Mouse (Mus musculus) brown adipose tissue, adult 24 weeks (tissue): ENCODE data around the gene Stk4. TPM values are rescaled to one million over a fixed set of nuclear protein-coding genes. Genes with fewer than 3 reads are reported as not detected.

Source experiments
- H3K27ac ChIP-seq: fragments of 200-500 bp; replicated peaks from 2 replicates; pipeline ENCODE4 v1.5.1; 2012; ENCODE audit warnings: low read depth, mild to moderate bottlenecking, low read length
- H3K4me1 ChIP-seq: fragments of 200-500 bp; 2 replicates; pipeline ENCODE4 v1.6.1; 2012; ENCODE audit warnings: low read length, mixed read lengths; ENCODE audit not compliant: control insufficient read depth, insufficient read depth, insufficient read length
- H3K4me3 ChIP-seq: fragments of 200-500 bp; 2 replicates; pipeline ENCODE4 v1.5.1; 2012; ENCODE audit warnings: low read depth, mild to moderate bottlenecking, low read length, moderate library complexity; ENCODE audit not compliant: insufficient read depth
- polyA plus RNA-seq: library from polyadenylated mRNA; stranded (reverse); fragments of >200 nt; gene quantifications from 2 replicates; pipeline ENCODE4 v1.2.4, GENCODE M21; 2012; ENCODE audit not compliant: missing spikeins, insufficient read depth, insufficient read length

Gene Stk4
- polyA plus RNA-seq, 1 experiment = 16.8 TPM

- Histone ChIP-seq H3K27ac (no peak overlapping the region), H3K4me3 (no peak overlapping the region), H3K4me1 (no peaks in the 10 kb centered on the region)
These were observed 94.8 kb downstream of the Stk4 start for GRCm38 (mm10) chr2:164164941-164165340.

- Histone ChIP-seq H3K4me1 (no peaks in the 10 kb centered on the region), H3K27ac (no peak overlapping the region), H3K4me3 (no peak overlapping the region)
These were observed 97.8 kb downstream of the Stk4 start for GRCm38 (mm10) chr2:164167752-164168570.

GRCm38 (mm10) chr2:164168571-164168946, 98.4 kb downstream of the Stk4 start:
- Histone ChIP-seq H3K4me1 (no peaks in the 10 kb centered on the region), H3K27ac (no peak overlapping the region), H3K4me3 (no peak overlapping the region)

GRCm38 (mm10) chr2:164170326-164170725, 100.2 kb downstream of the Stk4 start:
- Histone ChIP-seq H3K4me3 (no peak overlapping the region), H3K27ac (no peak overlapping the region), H3K4me1 (no peaks in the 10 kb centered on the region)

- H3K27ac ChIP-seq = no peak within 1 kb of the TSS
- no peaks in the 10 kb centered on the region for H3K4me1 ChIP-seq
- no peak within 1 kb of the TSS for H3K4me3 ChIP-seq
These were observed 100.8 kb downstream of the Stk4 start, which contains the start of gene Kcns1 for GRCm38 (mm10) chr2:164170902-164171301. TSS of gene Kcns1 (minus strand) at chr2:164171113.

GRCm38 (mm10) chr2:164173394-164173793, 103.3 kb downstream of the Stk4 start:
- H3K4me3 ChIP-seq = no peak overlapping the region
- no peak overlapping the region for H3K27ac ChIP-seq
- H3K4me1 ChIP-seq = no peaks in the 10 kb centered on the region

- Histone ChIP-seq H3K4me3 (no peak overlapping the region), H3K4me1 (no peaks in the 10 kb centered on the region), H3K27ac (no peak overlapping the region)
These were observed 104.7 kb downstream of the Stk4 start for GRCm38 (mm10) chr2:164174649-164175395.

- H3K4me1 ChIP-seq = no peaks in the 10 kb centered on the region
- H3K27ac ChIP-seq = no peak overlapping the region
- no peak overlapping the region for H3K4me3 ChIP-seq
These were observed 105.7 kb downstream of the Stk4 start for GRCm38 (mm10) chr2:164175850-164176249.

- H3K4me1 ChIP-seq = no peaks in the 10 kb centered on the region
- no peak overlapping the region for H3K27ac ChIP-seq
- H3K4me3 ChIP-seq = no peak overlapping the region
These were observed 107.7 kb downstream of the Stk4 start for GRCm38 (mm10) chr2:164177831-164178230.

- H3K27ac ChIP-seq = no peak overlapping the region
- H3K4me3 ChIP-seq = no peak overlapping the region
These were observed 110.0 kb downstream of the Stk4 start for GRCm38 (mm10) chr2:164180124-164180523.

GRCm38 (mm10) chr2:164180770-164181169, 110.6 kb downstream of the Stk4 start:
- Histone ChIP-seq H3K4me1 (no peaks in the 10 kb centered on the region), H3K27ac (no peak overlapping the region)

More at GRCm38 (mm10) chr2:164180124-164180523, 110.0 kb downstream of the Stk4 start:
- no peaks in the 10 kb centered on the region for H3K4me1 ChIP-seq

GRCm38 (mm10) chr2:164182692-164183255, 112.7 kb downstream of the Stk4 start, which contains the start of gene Wfdc5:
TSS of gene Wfdc5 (minus strand) at chr2:164182742.
- no peaks in the 10 kb centered on the region for H3K4me1 ChIP-seq
- H3K27ac ChIP-seq = no peak within 1 kb of the TSS
- no peak within 1 kb of the TSS for H3K4me3 ChIP-seq

More at GRCm38 (mm10) chr2:164180770-164181169, 110.6 kb downstream of the Stk4 start:
- no peak overlapping the region for H3K4me3 ChIP-seq

GRCm38 (mm10) chr2:164183340-164183739, 113.2 kb downstream of the Stk4 start:
- no peak overlapping the region for H3K27ac ChIP-seq
- no peak overlapping the region for H3K4me3 ChIP-seq
- no peaks in the 10 kb centered on the region for H3K4me1 ChIP-seq

GRCm38 (mm10) chr2:164184145-164184719, 114.1 kb downstream of the Stk4 start:
- Histone ChIP-seq H3K4me3 (no peak overlapping the region), H3K4me1 (no peaks in the 10 kb centered on the region), H3K27ac (no peak overlapping the region)

- Histone ChIP-seq H3K4me1 (no peaks in the 10 kb centered on the region), H3K27ac (no peak overlapping the region), H3K4me3 (no peak overlapping the region)
These were observed 118.6 kb downstream of the Stk4 start for GRCm38 (mm10) chr2:164188722-164189121.
